Mouse (Mus musculus): ENCODE measurements around the gene Rac2. TPM values are rescaled to one million over a fixed set of nuclear protein-coding genes. Genes with fewer than 3 reads are reported as not detected.
A peak's percentile ranks its signal among the peaks of the same experiment; 100 is the strongest.

Gene Rac2
- polyA plus RNA-seq, 1 experiment: not detected

GRCm38 (mm10) chr15:78559141-78559979 is 13.2 kb downstream of the Rac2 start:
- no peaks in the 10 kb centered on the region for H3K4me1 ChIP-seq (ENCODE audit: control insufficient read depth, insufficient read depth, low read length)
- no peak overlapping the region for H3K9ac ChIP-seq (ENCODE audit: low read depth, poor library complexity, severe bottlenecking)
- TF ChIP-seq POLR2A (IDR thresholded peaks at IDR 0.05; ENCODE audit: insufficient read depth, low read length) (no peak), EP300 (IDR thresholded peaks at IDR 0.05; ENCODE audit: insufficient read depth, low read depth, low read length) (no peak), CTCF (IDR thresholded peaks at IDR 0.05; ENCODE audit: low read depth, low read length) (no peak)
- no peaks in the 10 kb centered on the region for H3K36me3 ChIP-seq (ENCODE audit: control insufficient read depth, insufficient read depth, low read length, poor library complexity, severe bottlenecking)
- no peaks in the 10 kb centered on the region for H3K9me3 ChIP-seq (replicated peaks; ENCODE audit: control insufficient read depth, insufficient read depth, low read length, poor library complexity, severe bottlenecking)
- H3K27me3 ChIP-seq (ENCODE audit: control insufficient read depth, insufficient read depth, low read length, poor library complexity, severe bottlenecking): no peaks in the 10 kb centered on the region
- H3K27ac ChIP-seq (ENCODE audit: insufficient read depth, low read length): no peak overlapping the region
- H3K4me3 ChIP-seq (ENCODE audit: low read depth, low read length): no peak overlapping the region

DNA sequence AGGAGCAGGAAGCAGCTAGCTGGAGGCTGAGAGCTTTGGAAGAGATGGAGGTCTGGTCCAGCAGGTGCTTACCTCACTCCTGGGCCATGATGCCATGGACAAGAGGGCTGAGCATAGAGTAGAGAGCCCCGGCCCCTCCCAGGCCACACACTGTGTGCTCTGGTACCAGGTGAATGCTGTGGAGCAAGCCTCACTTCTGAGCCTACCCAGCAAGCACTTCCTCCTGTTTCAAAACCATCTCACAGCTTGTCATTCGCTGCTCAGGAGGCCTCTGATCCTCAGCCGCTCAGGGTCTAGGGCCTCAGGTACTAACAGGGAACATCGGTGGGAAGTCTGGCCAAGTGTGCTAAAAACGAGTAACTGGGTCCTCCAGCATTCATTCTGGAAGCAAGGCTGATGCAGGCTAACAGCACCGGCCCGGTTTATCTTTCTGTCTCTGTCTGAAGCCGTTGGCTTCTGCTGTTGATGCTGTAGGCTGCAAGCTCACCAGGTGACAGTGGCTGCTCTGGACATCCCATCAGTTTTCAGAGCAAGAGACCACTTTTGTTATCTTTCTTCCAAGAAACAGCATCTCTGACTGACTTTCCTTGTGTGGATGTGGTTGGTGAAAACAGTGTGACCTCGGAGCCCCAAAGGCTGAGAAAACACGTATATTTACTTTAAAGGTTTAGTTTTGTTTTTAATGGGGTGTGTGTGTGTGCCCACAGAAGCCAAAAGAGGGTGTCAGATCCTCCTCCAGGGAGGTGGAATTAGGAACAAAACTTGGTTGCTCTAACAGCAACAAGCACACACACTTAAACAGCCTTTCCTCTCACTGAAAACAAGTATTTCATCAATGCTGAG is 14.7 kb downstream of the Rac2 start:
- Histone ChIP-seq H3K4me3 (ENCODE audit: low read depth, low read length) (no peak overlapping the region), H3K9ac (ENCODE audit: low read depth, poor library complexity, severe bottlenecking) (no peak overlapping the region), H3K27ac (ENCODE audit: insufficient read depth, low read length) (no peak overlapping the region), H3K4me1 (ENCODE audit: control insufficient read depth, insufficient read depth, low read length) (no peaks in the 10 kb centered on the region), H3K9me3 (replicated peaks; ENCODE audit: control insufficient read depth, insufficient read depth, low read length, poor library complexity, severe bottlenecking) (peaks cover 6% of the 10 kb centered on the region; the same call in 1 of the 2 replicates), H3K27me3 (ENCODE audit: control insufficient read depth, insufficient read depth, low read length, poor library complexity, severe bottlenecking) (no peaks in the 10 kb centered on the region), H3K36me3 (ENCODE audit: control insufficient read depth, insufficient read depth, low read length, poor library complexity, severe bottlenecking) (no peaks in the 10 kb centered on the region)
- TF ChIP-seq EP300 (IDR thresholded peaks at IDR 0.05; ENCODE audit: insufficient read depth, low read depth, low read length) (no peak), POLR2A (IDR thresholded peaks at IDR 0.05; ENCODE audit: insufficient read depth, low read length) (no peak), CTCF (IDR thresholded peaks at IDR 0.05; ENCODE audit: low read depth, low read length) (no peak)

DNA sequence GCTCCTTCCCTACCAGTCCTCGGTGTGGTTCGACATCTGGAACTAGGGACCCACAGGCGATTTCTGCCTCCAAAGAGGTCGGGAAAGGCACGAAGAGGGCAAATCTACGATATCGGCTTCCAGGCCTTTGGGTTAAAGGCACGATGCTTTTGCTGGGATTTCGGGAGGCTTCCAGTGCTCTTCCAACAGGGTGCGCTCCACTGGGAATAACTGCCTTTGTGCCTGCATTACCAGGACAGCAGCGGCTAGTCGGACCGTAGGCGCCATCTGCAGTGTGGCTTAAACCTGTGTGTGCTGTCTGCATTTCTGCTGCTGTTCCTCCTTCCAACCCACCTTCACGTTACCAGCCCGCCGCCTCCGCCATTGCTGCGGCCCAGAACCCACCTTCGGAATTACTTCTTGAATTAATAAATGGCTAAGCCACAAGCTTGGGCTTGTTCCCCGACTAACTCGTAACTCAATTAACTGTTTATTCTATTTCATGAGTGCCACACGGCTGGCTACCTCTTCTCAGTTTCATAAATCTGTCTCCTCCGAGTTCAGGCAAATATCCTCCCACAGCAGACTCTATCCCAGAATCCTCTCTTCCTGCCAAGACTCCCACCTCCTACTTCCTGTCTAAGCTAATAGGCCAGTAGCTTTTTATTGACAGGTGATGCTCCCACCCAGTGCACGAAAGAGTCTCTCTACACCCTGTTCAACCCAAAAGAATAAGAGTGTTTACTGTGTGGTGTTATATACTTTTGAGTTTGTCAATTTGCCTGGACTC is 17.9 kb downstream of the Rac2 start:
- H3K4me1 ChIP-seq (ENCODE audit: control insufficient read depth, insufficient read depth, low read length): no peaks in the 10 kb centered on the region
- H3K36me3 ChIP-seq (ENCODE audit: control insufficient read depth, insufficient read depth, low read length, poor library complexity, severe bottlenecking): no peaks in the 10 kb centered on the region
- peak overlapping the region; percentile 27; the same call in 1 of the 2 replicates for H3K27ac ChIP-seq (ENCODE audit: insufficient read depth, low read length)
- no peak for TF ChIP-seq EP300 (IDR thresholded peaks at IDR 0.05; ENCODE audit: insufficient read depth, low read depth, low read length)
- TF ChIP-seq POLR2A (IDR thresholded peaks at IDR 0.05; ENCODE audit: insufficient read depth, low read length): peak; percentile 54
- TF ChIP-seq CTCF (IDR thresholded peaks at IDR 0.05; ENCODE audit: low read depth, low read length): peak; percentile 69
- H3K4me3 ChIP-seq (ENCODE audit: low read depth, low read length): peak overlapping the region; percentile 97
- H3K9ac ChIP-seq (ENCODE audit: low read depth, poor library complexity, severe bottlenecking): peak overlapping the region; percentile 51
- no peaks in the 10 kb centered on the region for H3K27me3 ChIP-seq (ENCODE audit: control insufficient read depth, insufficient read depth, low read length, poor library complexity, severe bottlenecking)
- H3K9me3 ChIP-seq (replicated peaks; ENCODE audit: control insufficient read depth, insufficient read depth, low read length, poor library complexity, severe bottlenecking): peaks cover 10% of the 10 kb centered on the region; the same call in 1 of the 2 replicates

- Histone ChIP-seq H3K9ac (ENCODE audit: low read depth, poor library complexity, severe bottlenecking) (no peak overlapping the region), H3K4me3 (ENCODE audit: low read depth, low read length) (no peak overlapping the region), H3K27ac (ENCODE audit: insufficient read depth, low read length) (no peak overlapping the region), H3K36me3 (ENCODE audit: control insufficient read depth, insufficient read depth, low read length, poor library complexity, severe bottlenecking) (no peaks in the 10 kb centered on the region), H3K9me3 (replicated peaks; ENCODE audit: control insufficient read depth, insufficient read depth, low read length, poor library complexity, severe bottlenecking) (peaks cover 10% of the 10 kb centered on the region; the same call in 1 of the 2 replicates), H3K4me1 (ENCODE audit: control insufficient read depth, insufficient read depth, low read length) (peaks cover 5% of the 10 kb centered on the region), H3K27me3 (ENCODE audit: control insufficient read depth, insufficient read depth, low read length, poor library complexity, severe bottlenecking) (no peaks in the 10 kb centered on the region)
- TF ChIP-seq POLR2A (IDR thresholded peaks at IDR 0.05; ENCODE audit: insufficient read depth, low read length): no peak
- no peak for TF ChIP-seq EP300 (IDR thresholded peaks at IDR 0.05; ENCODE audit: insufficient read depth, low read depth, low read length)
- TF ChIP-seq CTCF (IDR thresholded peaks at IDR 0.05; ENCODE audit: low read depth, low read length): no peak
These were observed 23.3 kb downstream of the Rac2 start for GRCm38 (mm10) chr15:78549189-78549734.

GRCm38 (mm10) chr15:78548711-78549110 is 23.9 kb downstream of the Rac2 start:
- peaks cover 10% of the 10 kb centered on the region; the same call in 1 of the 2 replicates for H3K9me3 ChIP-seq (replicated peaks; ENCODE audit: control insufficient read depth, insufficient read depth, low read length, poor library complexity, severe bottlenecking)
- no peaks in the 10 kb centered on the region for H3K36me3 ChIP-seq (ENCODE audit: control insufficient read depth, insufficient read depth, low read length, poor library complexity, severe bottlenecking)
- TF ChIP-seq CTCF (IDR thresholded peaks at IDR 0.05; ENCODE audit: low read depth, low read length) (no peak), EP300 (IDR thresholded peaks at IDR 0.05; ENCODE audit: insufficient read depth, low read depth, low read length) (no peak)
- no peaks in the 10 kb centered on the region for H3K27me3 ChIP-seq (ENCODE audit: control insufficient read depth, insufficient read depth, low read length, poor library complexity, severe bottlenecking)
- H3K27ac ChIP-seq (ENCODE audit: insufficient read depth, low read length): peak overlapping the region; percentile 43; the same call in 1 of the 2 replicates
- H3K4me3 ChIP-seq (ENCODE audit: low read depth, low read length): no peak overlapping the region
- no peak overlapping the region for H3K9ac ChIP-seq (ENCODE audit: low read depth, poor library complexity, severe bottlenecking)
- H3K4me1 ChIP-seq (ENCODE audit: control insufficient read depth, insufficient read depth, low read length): peaks cover 5% of the 10 kb centered on the region
